Mouse (Mus musculus) liver, embryonic 14.5 days (tissue): ENCODE measurements at regions not wholly inside any gene's neighbourhood (a gene's known extent, or its start where the extent isn't known, plus 50 kb on each side); places are given as distances from the start of the nearest gene placed in this dataset.

Source experiments
- ATAC-seq: fragments of 200-750 bp; cut with Nextera tagmentation; 2 replicates; pipeline ENCODE4 v1.8.0; 2017; ENCODE audit warnings: moderate number of reproducible peaks, mild to moderate bottlenecking, moderate library complexity; ENCODE audit not compliant: insufficient read depth
- DNase-seq, 3 experiments: peaks; one replicate each; pipeline ENCODE4 v3.0.0-alpha.2; 2012 to 2013; ENCODE audit warnings: low read depth in 3 of 3, low spot score in 3 of 3
- H3K27ac ChIP-seq: fragments of 300-500 bp; sonication (generic); 2 replicates; pipeline ENCODE4 v1.5.1; 2014; ENCODE audit warnings: moderate library complexity, mild to moderate bottlenecking, control low read depth, inconsistent platforms
- H3K27me3 ChIP-seq: fragments of 300-500 bp; sonication (generic); 2 replicates; pipeline ENCODE4 v1.6.1; 2014; ENCODE audit warnings: mild to moderate bottlenecking, low read length, moderate library complexity; ENCODE audit not compliant: control insufficient read depth, insufficient read depth
- H3K36me3 ChIP-seq: fragments of 300-500 bp; sonication (generic); replicated peaks from 2 replicates; pipeline ENCODE4 v1.6.1; 2014; ENCODE audit warnings: low read depth; ENCODE audit not compliant: control insufficient read depth, insufficient read depth
- H3K4me1 ChIP-seq, 2 experiments: fragments of 200-500 bp in 1 of 2; fragments of 300-500 bp in 1 of 2; sonication (generic) in 1 of 2; replicated peaks; 2 replicates each; pipeline ENCODE4 v1.6.1; 2012 to 2014; ENCODE audit warnings: antibody characterized with exemption in 1 of 2, inconsistent platforms in 1 of 2, low read length in 1 of 2; ENCODE audit not compliant: control insufficient read depth in 2 of 2, insufficient read depth in 2 of 2
- H3K4me2 ChIP-seq: fragments of 300-500 bp; sonication (generic); 2 replicates; pipeline ENCODE4 v1.6.1; 2014; ENCODE audit warnings: low read depth, mild to moderate bottlenecking, control low read depth, moderate library complexity
- H3K4me3 ChIP-seq, 2 experiments: fragments of 200-500 bp in 1 of 2; fragments of 300-500 bp in 1 of 2; sonication (generic) in 1 of 2; 2 replicates each; pipeline ENCODE4 v1.5.1; 2012 to 2014; ENCODE audit warnings: low read depth in 2 of 2, low read length in 2 of 2, mild to moderate bottlenecking in 2 of 2, control low read depth in 1 of 2, inconsistent platforms in 1 of 2, moderate library complexity in 1 of 2; ENCODE audit not compliant: insufficient read depth in 1 of 2
- H3K9ac ChIP-seq: fragments of 300-500 bp; sonication (generic); replicated peaks from 2 replicates; pipeline ENCODE4 v1.6.1; 2014; ENCODE audit warnings: mild to moderate bottlenecking, control low read depth, moderate library complexity
- H3K9me3 ChIP-seq: fragments of 300-500 bp; sonication (generic); 2 replicates; pipeline ENCODE4 v1.6.1; 2016; ENCODE audit warnings: low read length, mixed read lengths; ENCODE audit not compliant: control insufficient read depth
- CTCF ChIP-seq: IDR thresholded peaks from 2 replicates; pipeline ENCODE4 v1.5.1; 2016; ENCODE audit warnings: antibody characterized with exemption, low read depth, control low read depth
- EP300 ChIP-seq: IDR thresholded peaks from 2 replicates; pipeline ENCODE4 v1.6.1; 2016; ENCODE audit warnings: antibody characterized with exemption, low read depth
- WGBS: fragments of 180-500 bp; shearing (Covaris S2); extraction: QIAGEN DNeasy Blood & Tissue Kit; methylation state at CpG from one replicate; pipeline ENCODE4 v1.1.7; 2014; ENCODE audit not compliant: insufficient replicate concordance; 5-methylcytosine and 5-hydroxymethylcytosine counted together

DNA sequence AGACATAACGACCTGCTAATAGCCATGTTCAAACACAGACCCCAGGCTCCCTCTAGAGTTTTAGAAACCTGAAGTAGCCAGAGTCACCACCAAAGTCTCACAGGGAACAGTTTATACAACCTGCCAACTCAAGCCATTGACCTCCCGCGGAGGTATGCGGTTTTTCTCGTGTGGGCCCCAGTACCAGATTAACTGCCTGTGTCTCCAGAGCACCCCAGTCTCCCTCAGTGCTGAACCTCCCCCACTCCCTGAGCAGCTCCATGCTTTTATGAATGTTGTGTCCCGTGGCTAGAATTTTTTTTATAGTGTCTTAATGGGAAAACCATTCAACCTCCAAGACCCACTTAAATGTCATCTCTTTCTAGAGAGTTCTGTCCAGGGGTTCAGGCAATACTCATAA is 98.5 kb upstream of the Gm34302 start:
- DNase-seq (no peak), ATAC-seq (no peak)
- H3K4me2 ChIP-seq: no peak overlapping the region
- H3K4me3 ChIP-seq: no peak overlapping the region
- H3K4me1 ChIP-seq: no peaks in the 10 kb centered on the region
- H3K27me3 ChIP-seq: no peaks in the 10 kb centered on the region
- TF ChIP-seq EP300: no peak
- no peak for TF ChIP-seq CTCF
- no peak overlapping the region for H3K27ac ChIP-seq
- no peaks in the 10 kb centered on the region for H3K9me3 ChIP-seq
- no peak overlapping the region for H3K9ac ChIP-seq
- 54% methylated on average over 6 of the region's 6 CpGs for WGBS
- H3K36me3 ChIP-seq: no peaks in the 10 kb centered on the region

DNA sequence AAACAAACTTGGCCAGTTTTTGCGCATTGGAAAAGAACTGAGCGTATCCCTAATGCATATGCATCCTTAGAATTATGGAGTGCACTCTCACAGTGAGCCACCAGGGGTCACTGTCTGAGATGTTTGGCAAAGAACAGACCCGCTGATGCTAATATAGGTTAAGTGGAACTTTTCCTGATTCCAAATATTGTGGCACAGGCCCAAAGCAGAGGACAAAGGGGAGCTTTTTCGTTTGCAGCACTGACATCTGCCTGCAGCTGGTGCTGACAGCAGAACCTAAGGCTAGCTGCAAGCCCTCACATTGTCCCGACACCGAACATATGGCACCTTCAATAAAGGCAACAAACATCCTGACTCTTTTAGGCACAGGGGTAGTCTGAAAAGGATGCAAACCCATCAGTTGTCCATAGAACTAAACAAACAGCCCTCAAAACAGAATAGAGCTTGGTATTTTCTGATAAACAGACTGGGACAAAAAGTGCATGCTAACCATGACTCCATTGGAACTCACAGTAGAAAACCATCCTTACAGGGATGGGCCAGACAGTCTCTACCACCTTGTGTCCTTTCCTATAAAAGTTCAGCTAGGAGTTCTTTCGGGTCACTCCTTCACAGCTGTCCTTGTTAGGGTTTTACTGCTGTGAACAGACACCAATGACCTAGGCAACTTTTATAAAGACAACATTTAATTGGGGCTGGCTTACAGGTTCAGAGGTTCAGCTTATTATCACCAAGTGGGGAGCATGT is 87.1 kb upstream of the Gm34302 start:
- Histone ChIP-seq H3K9ac (no peak overlapping the region), H3K9me3 (no peaks in the 10 kb centered on the region), H3K27me3 (no peaks in the 10 kb centered on the region), H3K36me3 (no peaks in the 10 kb centered on the region), H3K4me1 (no peaks in the 10 kb centered on the region), H3K27ac (no peak overlapping the region), H3K4me2 (no peak overlapping the region), H3K4me3 (no peak overlapping the region)
- no peak for ATAC-seq
- 40% methylated on average over 7 of the region's 7 CpGs for WGBS
- TF ChIP-seq CTCF (peak; percentile 67), EP300 (no peak)
- DNase-seq: peak in 2 of 3 experiments; percentile 9 to 10

DNA sequence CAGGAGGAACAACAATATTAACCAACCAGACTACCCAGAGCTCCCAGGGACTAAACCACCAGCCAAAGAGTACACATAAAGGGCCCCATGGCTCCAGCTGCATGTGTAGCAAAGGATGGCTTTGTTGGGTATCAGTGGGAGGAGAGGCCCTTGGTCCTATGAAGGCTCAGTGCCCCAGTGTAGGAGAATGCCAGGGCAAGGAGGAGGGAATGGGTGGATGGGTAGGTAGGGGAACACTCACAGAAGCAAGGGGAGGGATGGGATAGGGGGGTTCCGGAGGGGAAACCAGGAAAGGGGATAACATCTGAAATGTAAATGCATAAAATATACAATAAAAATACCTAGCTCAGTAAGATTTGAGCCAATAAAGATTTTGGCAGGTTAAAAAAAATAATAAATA is 86.4 kb upstream of the Gm34302 start:
- Histone ChIP-seq H3K36me3 (no peaks in the 10 kb centered on the region), H3K4me2 (no peak overlapping the region), H3K4me3 (no peak overlapping the region), H3K4me1 (no peaks in the 10 kb centered on the region), H3K27me3 (no peaks in the 10 kb centered on the region), H3K9me3 (no peaks in the 10 kb centered on the region), H3K27ac (no peak overlapping the region), H3K9ac (no peak overlapping the region)
- WGBS: 61% methylated on average over 1 of the region's 1 CpGs
- ATAC-seq (no peak), DNase-seq (no peak)
- TF ChIP-seq CTCF (no peak), EP300 (no peak)

DNA sequence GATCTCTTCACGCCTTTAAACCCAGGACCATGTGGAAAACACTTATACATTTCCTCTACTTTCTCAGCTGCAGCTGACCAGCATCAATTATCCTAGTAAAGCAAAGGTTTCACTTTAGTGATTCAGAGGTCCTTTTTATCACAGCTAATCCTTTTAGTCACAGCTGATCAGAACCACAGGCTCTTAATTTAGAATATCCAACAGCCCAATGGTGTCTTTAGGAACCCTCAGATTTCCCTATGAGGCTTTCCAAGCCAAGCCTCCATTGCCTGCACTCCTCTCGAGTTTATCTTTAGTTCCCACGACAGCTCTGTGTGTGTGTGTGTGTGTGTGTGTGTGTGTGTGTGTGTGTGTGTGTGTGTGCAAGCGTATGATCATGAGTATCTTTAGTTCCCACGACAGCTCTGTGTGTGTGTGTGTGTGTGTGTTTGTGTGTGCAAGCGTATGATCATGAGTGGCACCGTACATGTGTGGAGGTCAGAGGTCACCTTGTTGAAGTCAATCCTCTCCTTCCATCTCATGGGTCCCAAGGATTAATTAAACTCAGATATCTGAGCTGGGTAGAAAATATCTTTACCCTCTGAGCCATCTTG is 85.4 kb upstream of the Gm34302 start:
- whole genome bisulfite sequencing: 57% methylated on average over 7 of the region's 7 CpGs
- no peak for ATAC-seq
- Histone ChIP-seq H3K27ac (no peak overlapping the region), H3K4me2 (no peak overlapping the region), H3K4me3 (no peak overlapping the region), H3K9me3 (no peaks in the 10 kb centered on the region), H3K9ac (no peak overlapping the region), H3K4me1 (no peaks in the 10 kb centered on the region), H3K36me3 (no peaks in the 10 kb centered on the region), H3K27me3 (no peaks in the 10 kb centered on the region)
- TF ChIP-seq EP300 (no peak), CTCF (no peak)
- no peak for DNase-seq

DNA sequence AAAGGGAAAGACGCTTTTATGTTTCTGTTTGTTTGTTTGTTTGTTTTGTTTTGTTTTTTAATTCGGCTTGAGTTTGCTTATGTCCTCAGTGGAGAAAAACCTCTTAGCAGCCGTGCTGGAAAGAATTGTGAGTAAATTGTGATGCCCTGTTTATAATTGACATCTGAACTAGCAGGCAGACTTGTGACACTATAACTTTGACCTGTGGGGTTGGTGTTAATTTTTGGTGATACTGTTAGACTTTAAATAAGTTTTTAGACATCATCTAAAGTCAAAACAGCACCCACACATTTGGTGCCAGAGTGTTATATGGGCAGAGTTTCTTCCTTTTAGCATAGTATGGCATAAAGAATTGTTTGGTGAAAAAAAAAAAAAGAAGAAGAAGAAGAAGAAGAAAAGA is 84.0 kb upstream of the Gm34302 start:
- TF ChIP-seq CTCF: no peak
- TF ChIP-seq EP300: no peak
- no peak for DNase-seq
- no peaks in the 10 kb centered on the region for H3K9me3 ChIP-seq
- H3K4me1 ChIP-seq: no peaks in the 10 kb centered on the region
- no peaks in the 10 kb centered on the region for H3K36me3 ChIP-seq
- 55% methylated on average over 3 of the region's 3 CpGs for WGBS
- no peak overlapping the region for H3K27ac ChIP-seq
- no peak for ATAC-seq
- no peak overlapping the region for H3K4me3 ChIP-seq
- H3K27me3 ChIP-seq: no peaks in the 10 kb centered on the region
- no peak overlapping the region for H3K9ac ChIP-seq
- H3K4me2 ChIP-seq: no peak overlapping the region
